Mouse (Mus musculus) left cerebral cortex, postnatal 25 days (tissue): Measurements from ENCODE around the gene Lrrc8d. TPM values are rescaled to one million over a fixed set of nuclear protein-coding genes. Genes with fewer than 3 reads are reported as not detected.
A peak's percentile ranks its signal among the peaks of the same experiment; 100 is the strongest.

Source experiments
- DNase-seq, 2 experiments: peaks; one replicate each; pipeline ENCODE4 v3.0.0; 2022; ENCODE audit warnings: low spot score in 2 of 2, mixed read lengths in 1 of 2
- intact Hi-C: fragments of 180-260 bp; cut with DNase I; formaldehyde crosslinking; loops from one replicate; pipeline ENCODE4 v1.15.1; 2025
- total RNA-seq, 2 experiments: library from RNA; stranded (reverse); gene quantifications; 2 replicates each; pipeline ENCODE4 v1.2.3; 2021

Gene Lrrc8d
- total RNA-seq, 2 experiments from 2014 or later, result 35.1 to 35.4 TPM

DNA sequence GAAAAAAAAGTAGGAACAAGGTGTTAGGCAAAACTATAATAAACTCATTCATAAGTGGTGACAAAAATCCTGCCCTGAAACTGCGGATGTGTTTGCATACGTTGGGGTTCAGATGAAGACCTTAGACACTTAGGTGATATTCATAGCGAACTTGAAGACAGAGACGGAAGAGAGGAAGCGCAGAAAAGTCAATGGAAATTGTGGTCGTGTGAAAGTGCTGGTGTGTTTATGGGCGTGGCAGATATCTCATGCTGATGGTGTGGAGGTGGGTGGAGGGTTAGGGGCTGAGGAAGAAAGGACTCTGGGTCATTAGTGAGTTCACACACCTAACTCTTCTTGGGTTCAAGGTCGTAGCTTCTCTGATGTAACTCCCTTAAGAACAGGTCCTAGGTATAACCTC is 172.4 kb downstream of the Lrrc8d start:
- intact Hi-C loops, result no loop called here
- no peak for DNase-seq

DNA sequence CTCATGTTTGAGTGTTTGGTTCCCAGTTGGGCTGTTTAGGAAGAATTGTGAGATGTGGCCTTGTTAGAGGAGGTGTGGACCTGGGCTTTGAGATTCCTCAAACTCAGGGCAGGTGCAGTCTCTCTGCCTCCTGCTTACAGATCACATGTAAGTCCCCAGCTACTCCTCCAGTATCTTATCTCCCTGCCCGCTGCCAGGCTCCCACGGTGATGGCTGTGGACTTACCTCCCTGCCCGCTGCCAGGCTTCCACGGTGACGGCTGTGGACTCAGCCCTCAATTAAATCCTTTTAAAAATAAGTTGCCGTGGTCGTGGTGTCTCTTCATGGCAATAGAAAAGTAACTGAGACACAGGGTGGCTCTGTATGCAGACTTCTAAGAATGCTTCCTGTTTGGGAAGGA is 173.1 kb downstream of the Lrrc8d start:
- intact Hi-C loops, result no loop called here
- no peak for DNase-seq

DNA sequence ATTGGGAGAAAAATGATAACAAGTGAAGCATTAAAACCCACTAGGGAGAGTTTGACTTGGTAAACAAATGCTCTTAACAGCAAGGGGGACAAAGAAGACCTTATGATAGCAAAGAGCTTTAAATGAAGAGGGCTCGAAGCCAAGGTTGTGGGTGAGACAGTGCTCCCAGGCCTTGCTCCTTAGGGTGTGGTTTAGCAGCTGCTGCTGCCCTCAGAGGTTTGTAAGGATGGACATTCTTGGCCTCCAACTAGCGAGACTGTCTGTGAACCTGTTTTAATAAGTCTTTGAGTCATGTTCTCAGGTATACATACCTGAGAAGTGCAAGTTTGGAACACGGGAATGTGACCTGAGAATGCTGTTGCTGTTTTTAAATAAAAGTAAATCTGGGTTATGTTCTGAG is 174.0 kb downstream of the Lrrc8d start:
- intact Hi-C loops, result no loop called here
- no peak for DNase-seq

DNA sequence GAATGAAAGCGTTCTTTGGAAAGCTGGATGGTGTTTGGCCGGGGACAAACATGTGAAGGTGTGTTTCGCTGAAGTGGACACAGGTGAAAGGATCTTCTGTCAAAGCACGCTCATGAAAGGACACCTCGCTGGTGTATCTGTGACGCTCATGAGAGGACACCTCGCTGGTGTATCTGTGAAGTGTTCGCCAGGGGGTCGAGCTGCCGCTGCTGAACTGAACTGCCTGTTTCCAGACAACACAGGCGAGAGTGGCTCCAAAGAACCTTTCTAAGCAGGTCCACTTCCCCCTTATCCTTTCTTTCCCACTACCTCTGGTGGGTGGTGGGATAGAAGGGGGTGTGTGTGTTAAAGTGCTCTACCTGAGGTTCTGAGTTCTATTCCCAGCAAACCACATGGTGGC is 174.7 kb downstream of the Lrrc8d start:
- intact Hi-C loops, result no loop called here
- DNase-seq, result no peak

DNA sequence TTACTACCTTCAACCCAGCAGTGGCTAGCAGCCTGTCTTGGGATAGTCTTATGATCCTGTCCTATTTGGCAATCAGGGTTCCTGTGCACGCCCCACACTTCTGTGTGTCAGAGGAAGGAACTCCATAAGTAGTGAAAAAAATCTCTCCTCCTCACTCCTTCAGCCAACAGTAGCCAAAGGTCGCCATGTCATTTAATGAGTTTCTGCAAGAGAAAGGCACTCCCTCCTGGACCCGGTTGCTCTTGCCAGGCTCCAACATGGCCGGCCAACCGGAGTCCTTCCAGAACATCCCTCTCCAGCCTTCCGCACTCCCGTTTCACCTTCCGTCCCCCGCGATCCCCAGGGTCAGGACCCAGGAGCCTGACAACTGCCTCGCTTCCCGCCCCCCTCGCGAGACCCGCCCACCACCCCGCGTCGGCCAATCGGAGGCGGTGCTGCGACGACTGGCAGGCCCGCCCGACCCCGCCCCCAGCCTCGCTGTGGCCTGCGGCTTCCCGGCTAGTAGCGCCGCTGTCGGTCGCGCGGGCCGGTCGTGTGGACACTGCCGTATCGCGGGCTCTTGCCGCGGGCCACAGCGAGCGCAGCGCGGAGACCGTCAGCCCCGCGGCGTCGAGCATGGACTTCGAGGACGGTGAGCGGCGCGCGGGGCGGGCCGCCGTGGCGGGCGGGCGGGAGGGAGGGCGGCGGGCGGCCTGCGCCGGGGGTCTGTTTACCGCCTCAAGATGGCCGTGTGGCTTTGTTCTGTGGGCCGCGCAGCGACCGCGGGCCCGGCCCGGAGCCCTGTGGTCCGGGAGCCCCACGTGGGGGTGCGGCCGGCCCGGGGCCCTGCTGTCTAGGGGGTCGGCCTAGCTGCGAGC is 176.5 kb downstream of the Lrrc8d start, which contains the start of gene Zfp326:
Gene Zfp326, plus strand, starts transcription at position 498 of the 857 bp plus-strand sequence.
- intact Hi-C loops, result no loop called here
- peak; percentile 82 to 83 for DNase-seq

GRCm38 (mm10) chr5:105876925-105877774 is 177.4 kb downstream of the Lrrc8d start:
- intact Hi-C loops, result no loop called here

More at GRCm38 (mm10) chr5:105876925-105877774, 177.4 kb downstream of the Lrrc8d start:
- DNase-seq, result no peak

Other genes starting within 250 kb of the Lrrc8d start
- 10 to 100 TPM; 30.4 to 35.0 TPM for gene Lrrc8c, start 180.6 kb upstream of the Lrrc8d start, total RNA-seq
- gene Zfp326, start 176.6 kb downstream of the Lrrc8d start, total RNA-seq, result 10 to 100 TPM; 29.6 to 31.5 TPM